Mouse (Mus musculus) ovary, postnatal 10 days (tissue): ENCODE measurements at regions not wholly inside any gene's neighbourhood (a gene's known extent, or its start where the extent isn't known, plus 50 kb on each side); places are given as distances from the start of the nearest gene placed in this dataset.

Source experiments
- DNase-seq: peaks from one replicate; pipeline ENCODE4 v3.0.0; 2022; ENCODE audit warnings: low spot score

DNA sequence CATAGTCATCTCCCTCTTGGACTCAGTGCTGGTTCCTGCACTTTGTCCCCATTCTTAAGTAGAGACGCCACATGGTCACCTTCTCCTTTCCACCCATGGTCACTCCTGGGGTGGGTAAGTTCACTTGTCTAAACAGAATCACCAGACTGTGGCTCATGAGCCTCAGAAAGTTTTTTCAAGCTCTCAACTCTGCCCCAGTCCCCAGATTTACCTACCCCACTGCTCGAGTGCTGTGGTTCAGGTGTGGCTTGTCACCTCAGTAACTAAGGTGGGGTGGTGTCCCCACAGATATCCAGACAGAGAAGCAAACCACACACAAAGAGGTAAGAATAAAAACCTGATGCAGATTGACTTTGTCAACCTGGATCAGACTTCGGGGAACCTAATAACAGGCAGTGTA, 87.6 kb downstream of the Rpl10-ps3 start:
- DNase-seq, result no peak

DNA sequence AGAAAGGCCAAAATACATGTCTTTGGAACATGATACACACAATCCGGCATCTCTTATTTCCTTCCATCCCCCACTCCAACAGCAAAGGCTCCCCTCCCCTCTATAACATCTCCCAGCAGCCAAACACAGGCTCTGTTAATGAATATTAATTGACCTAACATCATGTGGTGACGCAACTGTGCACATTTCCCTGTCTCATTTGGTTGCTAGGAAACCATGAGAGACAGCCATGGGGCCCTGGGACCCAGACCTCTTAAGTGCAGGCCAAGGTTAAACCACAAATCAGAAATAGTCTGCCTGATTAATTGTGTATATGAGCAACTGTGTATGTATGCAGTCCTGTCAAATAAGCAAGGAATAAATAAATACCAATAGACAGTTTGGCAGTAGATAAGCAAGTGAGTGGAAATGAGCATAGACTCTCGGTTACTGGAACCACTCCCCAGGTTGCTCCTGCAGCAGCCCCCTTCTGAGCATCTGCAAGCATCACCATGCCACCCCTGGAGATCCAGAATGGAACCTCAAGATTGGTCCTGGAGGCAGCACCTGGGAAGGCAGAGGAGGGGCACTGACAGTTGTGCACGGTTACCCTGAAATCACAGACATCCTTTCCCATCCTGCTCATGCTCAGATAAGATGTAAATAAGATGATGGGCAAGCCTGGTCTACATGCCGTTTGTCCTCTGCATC, 99.6 kb downstream of the Rpl10-ps3 start:
- DNase-seq, result no peak

DNA sequence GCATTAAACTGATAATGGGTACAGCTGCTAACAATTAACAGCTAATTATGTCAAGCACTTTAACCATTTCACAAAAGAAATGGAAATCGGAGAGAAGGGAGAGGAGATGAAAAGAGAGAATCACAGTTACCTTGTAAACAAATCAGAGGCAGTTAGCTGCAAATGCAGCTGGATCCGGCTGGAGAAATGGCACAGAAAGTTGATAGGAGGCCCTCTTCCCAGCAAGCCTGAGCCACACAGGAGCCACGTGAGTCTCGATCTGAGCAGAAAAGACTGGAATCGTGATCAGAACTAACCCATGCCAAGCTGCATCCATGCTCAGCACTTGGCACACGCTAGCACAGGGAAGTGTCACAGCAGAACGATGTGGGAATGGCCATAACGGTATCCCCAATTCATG, 103.8 kb downstream of the Rpl10-ps3 start:
- DNase-seq, result no peak

DNA sequence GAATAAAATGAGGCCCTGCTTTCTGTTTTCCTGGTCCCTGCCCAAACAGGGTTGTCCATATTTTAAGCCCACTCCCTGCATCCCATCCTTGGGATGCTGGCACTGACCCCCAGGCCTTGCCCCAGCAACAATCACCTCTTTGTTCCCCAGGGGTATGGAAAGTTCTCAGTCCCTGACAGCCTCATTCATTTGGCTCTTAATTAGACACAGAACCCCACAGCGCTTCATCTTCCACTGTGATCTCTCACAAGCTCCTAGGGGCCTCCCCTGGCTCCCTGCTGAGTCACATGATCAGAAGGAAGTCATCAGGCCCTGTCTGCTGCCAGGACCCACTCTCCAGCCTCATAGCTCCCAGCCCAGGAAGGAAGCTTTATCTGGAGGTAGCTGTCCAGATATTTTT, 108.9 kb downstream of the Rpl10-ps3 start:
- DNase-seq, result no peak

DNA sequence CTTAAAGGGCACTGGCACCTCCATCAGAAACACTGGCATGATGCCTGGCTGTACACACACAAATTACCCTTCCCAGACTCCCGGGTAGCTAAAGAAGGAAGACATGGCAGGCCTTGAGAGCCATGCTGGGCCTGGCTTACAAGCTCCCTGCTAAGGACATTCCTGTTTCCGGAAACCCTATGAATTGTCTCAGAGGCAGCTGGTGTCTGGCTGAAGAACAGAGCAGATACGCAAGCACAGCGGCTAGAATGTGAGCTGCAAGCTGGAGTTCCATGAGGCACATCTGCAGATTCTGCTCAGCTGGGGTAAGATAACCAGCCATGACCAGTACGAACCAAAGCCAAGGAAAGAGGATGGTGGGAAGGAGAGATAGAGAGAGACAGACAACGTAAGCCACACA, 110.1 kb downstream of the Rpl10-ps3 start:
- no peak for DNase-seq

DNA sequence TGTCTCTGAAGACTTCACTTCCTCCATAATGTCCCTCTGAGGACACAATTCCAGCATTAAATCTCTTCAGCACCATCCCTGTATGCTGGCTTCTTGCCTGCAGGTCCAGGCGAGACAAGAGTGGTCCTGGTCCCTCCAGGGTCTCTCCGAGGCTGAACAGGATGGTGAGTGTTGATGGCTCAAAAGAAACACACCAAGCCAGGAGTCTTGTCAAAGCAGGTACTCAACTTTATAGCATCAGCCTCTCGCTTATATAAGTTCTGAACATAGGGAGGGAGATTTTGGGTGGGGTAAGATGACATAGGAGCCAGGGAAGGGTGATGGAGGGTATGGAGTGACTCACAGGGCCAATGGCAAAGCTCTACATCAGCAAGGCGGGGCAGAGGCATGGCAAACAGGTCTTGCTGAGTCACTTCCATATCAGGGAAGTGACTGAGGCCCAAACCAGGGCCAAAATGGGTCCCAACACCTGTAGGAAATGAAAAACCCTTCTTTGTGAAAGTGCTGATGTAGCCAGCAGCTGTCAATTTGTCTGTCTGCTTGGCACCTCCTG, 111.7 kb downstream of the Rpl10-ps3 start:
- no peak for DNase-seq

DNA sequence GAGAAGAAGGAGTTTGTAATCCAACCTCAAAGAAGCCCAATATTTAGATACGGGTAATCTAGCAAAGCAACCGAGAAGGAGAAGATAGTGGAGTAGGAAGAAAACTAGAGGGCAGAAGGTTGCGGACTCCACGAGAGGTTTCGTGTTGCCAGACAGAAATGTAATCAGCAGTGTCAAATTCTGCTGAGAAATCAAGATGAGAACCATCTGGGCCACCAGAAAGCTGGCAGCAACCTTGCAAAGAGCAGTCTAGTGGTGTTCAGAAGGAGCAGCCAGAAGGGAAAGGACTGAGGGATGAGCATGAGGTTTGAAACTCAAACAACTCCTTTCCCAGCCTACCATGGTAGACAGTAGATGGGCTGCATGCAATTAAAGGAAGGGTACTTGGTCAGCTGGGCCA, 134.3 kb downstream of the Rpl10-ps3 start:
- no peak for DNase-seq

DNA sequence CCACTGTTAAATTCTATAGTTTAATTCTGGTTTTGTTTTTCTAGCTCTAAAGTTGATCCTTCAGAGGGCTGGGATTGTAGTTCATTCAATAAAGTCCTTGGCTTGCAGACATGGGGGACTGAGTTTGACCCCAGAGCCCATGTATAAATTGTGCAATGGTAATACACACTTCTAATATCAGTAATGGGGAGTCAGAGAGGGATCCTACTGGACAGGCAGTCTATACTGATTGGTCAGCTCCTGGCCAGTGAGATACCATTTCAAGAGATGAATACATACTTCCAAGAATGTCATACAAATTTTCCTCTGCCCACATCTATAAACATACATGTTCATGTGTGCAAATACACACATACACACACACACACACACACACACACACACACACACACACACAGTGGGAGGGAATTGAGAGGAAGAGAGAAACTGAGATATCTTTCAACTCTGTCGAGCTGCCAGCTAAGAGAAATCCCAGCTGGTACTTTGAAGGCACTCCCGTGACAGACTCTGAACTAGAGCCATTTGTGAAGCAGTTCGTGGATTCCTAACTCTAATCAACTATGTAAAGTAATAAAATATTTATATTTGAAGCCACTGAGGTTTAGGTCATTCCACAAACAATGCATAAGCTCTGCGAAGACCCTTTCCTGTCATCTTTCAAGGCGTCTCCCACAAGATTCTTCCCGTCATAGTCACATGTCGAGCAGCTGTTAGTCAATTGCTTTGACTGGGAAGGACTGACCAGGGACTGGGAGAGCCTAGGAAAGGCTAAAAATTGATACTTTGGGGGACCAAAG, 145.1 kb downstream of the Rpl10-ps3 start:
- DNase-seq, result no peak

DNA sequence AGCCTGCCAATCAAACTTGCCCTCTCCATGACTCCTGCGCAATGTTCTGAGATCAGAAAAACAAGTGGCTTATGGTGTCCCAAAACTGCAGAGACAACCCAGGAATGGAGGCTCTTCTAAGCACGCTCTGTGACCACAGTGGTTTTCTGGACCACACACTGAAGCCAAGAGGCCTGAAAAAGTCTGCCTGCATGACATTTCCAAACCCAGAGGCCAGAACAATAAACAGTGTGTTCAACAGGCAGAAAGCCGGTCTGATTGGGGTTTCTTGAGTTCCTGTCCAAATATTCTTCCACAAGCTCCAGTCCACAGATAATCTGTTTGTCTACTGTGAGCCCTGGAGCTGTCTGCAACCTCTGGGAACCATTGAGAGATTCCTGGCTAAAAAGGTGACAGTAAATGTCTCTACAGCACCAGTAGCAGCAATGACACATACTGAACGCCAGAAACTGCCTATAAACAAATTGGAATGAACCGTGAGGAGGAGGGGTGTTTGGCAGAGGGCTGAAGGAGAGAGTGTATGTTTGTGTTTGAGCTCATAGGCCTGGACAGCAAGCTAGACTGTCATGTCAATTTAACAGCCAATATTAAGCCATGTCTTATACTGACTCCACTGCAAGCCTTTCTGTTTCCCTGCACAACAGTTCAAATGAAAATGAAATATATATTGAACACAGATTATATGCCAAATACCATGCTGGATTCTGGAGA, 152.2 kb downstream of the Rpl10-ps3 start:
- no peak for DNase-seq

DNA sequence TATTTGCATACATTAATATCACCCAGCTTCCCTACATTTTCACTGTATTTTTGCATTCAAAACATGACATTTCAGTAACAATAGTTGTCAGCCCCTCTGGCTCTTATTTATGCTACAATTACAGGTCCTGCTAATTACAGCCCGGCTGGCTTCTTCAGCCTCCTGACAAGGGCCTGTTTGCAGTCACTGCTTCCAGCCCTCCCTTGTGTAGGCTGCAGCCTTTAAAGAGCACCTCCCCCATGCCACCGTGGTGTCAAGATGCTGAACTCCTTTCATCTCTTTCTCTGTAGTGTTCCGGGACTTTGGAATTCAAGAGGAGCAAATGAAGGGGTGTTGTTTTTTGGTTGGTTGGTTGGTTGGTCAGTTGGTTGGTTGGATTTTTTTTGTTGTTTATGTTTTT, 153.6 kb downstream of the Rpl10-ps3 start:
- no peak for DNase-seq

DNA sequence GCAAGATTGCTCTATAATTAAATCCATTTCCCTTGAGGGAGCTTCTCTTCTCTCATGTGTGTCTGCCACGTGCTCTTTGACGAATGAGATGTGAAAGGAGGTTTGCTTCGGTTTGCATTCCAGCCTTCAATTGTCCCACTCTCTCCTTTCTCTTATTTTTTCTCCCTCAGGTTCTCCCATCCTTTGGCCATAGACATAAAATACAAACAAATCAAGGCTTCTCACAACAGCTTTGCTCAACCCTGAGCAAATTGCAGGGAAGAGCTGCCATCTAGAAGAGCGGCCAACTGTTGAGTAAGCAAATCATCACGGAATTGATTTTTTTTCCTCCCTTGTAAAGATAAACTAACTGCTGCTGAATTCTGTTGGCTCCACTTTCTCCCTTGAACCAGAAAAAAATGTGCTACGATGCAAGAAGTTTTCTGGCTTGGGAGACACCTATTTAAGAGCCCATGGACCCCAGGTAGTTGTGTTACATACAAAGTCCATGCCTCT, 156.1 kb downstream of the Rpl10-ps3 start:
- no peak for DNase-seq

DNA sequence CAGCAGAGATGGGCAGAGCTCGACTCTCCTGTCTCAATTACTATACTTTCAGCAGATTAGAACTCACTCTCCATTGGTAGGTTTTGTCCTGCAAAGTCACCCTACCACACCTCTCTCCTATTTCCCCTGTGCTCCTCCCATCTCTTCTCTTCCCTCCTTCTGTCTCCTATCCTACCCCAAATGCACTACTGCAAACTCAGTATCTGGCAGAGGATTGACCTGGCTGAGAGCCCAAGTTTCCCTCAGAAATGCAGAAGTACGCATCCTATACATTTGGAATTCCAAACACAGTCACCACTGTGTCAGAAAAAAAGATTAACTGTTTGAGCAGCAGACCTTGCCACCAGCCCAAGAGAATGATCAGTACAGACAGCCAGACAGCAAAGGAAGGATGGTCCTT, 163.4 kb downstream of the Rpl10-ps3 start:
- DNase-seq, result no peak

DNA sequence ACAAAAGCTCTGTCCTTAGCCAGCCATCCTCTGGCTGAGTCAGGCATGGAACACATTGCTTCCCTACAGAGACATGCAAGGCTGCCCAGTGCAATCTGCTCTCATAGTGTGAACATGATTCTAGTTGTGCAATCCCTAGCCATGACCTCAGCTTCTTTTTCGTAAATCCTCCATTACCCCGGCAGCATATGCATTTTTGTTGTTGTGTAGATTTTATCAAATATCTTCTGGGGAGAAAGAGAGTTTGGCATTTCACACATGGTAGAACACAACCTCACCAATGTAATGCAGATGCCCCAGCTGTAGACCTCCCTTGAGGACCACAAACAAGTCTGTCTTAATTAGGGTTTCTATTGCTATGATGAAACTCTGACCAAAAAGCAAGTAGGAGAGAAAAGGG, 168.6 kb downstream of the Rpl10-ps3 start:
- DNase-seq, result no peak

DNA sequence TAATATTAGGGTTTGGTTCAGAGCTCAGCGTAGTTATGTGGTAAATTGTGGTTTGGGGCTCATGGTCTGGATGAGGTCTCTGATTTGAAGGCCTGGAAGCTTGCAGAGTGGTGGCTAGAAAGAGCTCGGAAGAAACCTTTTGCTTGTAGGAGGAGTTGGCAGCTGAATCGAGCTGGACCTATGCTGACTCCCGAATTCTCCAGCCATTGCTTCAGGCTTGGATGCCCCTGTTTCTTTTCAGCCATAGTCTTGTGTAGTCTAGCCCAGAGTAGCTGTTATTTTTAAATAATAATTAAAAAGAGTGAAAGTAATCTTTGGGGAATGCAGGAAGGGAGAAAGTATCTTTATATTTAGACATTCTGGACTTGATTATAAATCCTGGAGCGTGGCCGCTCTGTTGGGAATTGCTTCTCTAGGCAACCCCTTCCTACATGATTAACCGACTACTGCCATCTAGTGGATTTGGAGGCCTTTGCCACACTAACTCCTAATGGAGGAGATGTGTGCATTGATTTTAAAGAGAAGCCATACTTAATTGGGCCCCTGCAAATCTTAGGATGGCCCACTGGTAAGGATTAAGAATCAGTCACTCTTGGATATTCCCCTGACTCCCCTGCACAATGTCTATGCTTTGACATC, 172.8 kb downstream of the Rpl10-ps3 start:
- DNase-seq, result no peak

DNA sequence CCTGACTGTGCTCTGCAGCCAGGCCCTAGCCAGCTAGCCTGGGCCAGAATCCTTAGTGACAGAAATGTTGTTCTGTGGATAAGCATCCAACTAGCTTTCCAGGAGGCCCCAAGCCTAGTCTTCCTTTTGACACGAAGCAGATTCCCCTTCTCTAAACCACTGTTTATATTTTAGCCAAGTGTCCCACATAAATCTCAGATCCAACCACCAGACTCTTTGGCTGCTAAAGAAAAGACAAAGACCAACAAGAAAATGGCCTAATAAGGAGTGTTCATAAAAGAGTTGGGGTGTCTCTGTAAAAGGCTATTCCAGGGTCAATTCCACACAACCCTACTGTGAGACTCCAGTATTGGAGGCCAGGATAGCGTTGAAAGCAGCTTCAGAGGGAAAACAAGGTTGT, 173.6 kb downstream of the Rpl10-ps3 start:
- no peak for DNase-seq

DNA sequence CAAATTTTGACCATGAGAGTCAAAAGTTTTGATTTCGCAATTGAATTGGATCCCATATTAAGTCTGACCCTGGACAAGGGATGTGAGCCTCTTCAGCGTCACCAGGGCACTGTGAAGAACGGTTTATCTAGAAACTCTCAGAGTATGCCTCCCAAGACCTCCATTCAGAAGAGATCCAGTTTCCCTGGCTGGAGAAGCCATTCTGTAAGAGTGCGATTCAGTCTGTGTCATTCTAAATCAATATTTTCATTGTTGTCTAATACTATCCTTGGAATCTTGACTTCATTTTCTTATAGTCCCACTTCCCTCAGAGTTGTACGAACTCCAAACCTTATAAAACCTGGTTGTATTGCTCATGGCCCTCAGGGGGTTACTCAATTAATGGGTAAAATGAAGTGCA, 174.1 kb downstream of the Rpl10-ps3 start:
- DNase-seq, result no peak

DNA sequence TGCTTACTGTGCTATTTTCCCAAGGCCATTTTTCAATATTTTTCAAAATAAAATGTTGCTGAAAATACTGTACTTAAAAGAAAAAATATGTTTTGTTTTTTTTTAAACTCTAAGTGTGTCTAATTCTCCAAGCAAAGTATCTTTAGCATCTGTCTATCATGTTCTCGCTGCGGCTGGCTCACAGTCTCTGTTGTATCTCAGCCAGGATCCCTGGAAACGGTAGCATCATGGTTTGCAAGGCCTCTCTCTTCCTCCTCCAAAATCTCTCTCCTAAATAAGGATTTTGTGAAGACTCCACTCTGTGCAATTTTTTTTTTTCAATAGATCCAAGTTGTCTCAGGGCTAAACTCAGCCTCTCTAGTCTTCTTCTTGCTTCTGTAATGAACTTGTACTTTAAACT, 190.2 kb downstream of the Rpl10-ps3 start:
- no peak for DNase-seq

DNA sequence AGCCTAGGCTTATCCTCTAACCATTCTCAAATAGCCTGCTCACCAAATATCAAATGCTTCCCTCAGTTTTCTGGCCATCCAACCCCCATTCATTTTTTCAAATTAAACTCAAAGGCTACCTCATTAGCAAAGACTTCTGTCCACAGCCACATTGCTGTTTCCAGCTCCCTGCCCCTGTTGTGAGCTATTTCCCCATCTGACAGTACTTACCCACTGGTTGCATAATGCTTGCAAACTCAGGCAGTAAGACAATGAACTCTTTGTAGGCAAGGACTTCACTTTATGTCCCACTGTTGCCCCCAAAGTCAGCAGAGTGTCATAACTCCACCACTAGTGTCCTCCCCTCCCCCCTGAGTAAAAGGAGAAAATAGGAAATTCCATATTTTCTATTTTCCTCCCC, 194.7 kb downstream of the Rpl10-ps3 start:
- no peak for DNase-seq

DNA sequence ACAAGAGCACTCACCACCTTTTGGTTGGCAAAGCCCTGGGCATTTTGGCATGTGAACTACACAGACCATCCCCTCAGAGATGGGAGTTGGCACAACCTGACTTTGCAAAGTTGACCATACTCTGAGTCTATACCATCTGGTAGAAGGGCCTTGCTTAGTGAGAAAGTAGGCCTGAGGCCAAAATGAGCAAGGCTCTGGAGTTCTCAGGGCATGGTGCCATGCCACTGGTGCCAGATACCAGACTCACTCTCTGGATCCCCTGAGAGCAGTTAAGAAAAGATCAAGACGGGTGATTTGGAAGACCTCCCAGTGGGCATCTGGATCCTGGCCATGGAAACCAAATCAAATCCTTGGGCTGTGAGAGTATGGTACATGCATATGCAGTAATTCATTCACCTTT, 202.0 kb downstream of the Rpl10-ps3 start:
- no peak for DNase-seq

DNA sequence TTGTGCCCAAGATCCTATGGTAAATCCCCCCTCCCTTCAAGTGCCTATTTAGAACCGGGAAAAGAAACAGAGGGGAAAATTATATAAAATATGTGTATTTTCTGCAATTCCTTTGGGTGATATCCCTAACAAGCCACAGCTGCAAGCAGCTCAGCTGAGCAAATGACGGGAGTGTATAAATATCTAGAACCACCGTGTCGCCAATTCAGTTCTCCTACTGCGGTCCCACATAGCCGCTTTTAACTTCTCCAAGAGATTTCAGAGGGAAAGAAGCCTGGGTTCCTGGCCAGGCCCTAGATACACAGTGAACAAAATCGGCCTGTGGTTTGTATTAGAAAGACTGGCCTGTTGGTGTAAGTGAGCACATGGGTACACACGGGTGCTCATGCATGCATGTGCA, 202.7 kb downstream of the Rpl10-ps3 start:
- DNase-seq, result no peak

DNA sequence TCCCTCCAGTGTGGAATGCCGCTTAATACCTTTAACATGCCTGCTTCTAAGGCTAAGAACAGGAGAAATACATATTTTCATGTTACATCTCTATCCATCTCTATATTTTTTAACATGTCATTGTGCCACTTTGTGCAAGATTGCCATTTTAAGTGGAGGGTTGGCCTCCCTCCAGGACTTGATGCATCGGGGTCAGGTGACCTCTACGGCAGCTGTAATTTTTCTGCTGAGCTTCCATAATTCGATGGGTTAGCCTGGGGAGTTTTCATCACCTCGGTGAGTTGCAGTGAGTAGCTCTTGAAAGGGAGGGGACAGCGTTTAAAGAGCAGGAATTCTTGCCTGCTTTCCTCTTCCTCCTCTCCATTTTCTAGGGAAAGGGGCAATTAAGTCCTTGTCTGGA, 203.6 kb downstream of the Rpl10-ps3 start:
- DNase-seq, result no peak

DNA sequence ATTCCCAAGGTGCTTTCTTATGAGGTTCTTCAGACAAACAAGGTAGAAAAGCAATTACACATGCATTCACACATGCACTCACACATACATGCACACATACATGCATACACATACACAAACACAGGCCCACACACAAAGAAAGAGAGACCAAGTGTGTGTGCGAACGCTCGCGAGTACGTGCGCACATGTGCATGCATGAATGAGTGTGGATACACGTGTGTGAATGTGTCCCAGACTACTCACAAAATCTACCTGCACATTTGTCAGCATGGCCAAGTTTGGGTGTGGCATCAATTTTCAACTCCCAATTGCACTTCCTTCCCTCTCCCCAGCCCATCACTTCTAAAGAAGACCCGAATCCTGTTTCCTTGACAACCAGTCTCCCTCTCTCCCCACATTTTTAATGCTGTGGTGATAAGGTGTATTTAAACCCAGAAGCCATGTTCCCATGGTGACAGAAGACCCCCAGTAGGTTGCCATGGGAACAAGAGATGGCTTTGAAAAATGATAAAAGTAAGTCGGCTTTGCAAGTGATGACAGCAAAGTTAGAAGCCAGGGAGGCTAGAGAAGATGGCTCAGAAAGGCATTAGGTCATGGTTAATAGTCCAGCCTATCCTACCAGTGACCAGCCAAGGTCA, 206.3 kb downstream of the Rpl10-ps3 start:
- DNase-seq, result no peak
